Mouse (Mus musculus) forebrain, embryonic 15.5 days (tissue): ENCODE measurements around the gene Mogat2. TPM values are rescaled to one million over a fixed set of nuclear protein-coding genes. Genes with fewer than 3 reads are reported as not detected.

ENCODE experiments used
- ATAC-seq: fragments of 200-750 bp; cut with Nextera tagmentation; replicated peaks from 2 replicates; pipeline ENCODE4 v1.8.0; 2017; ENCODE audit warnings: mild to moderate bottlenecking, moderate TSS enrichment, moderate library complexity
- H3K27ac ChIP-seq: fragments of 300-500 bp; sonication (generic); replicated peaks from 2 replicates; pipeline ENCODE4 v1.5.1; 2015; ENCODE audit warnings: mild to moderate bottlenecking, inconsistent platforms
- H3K27me3 ChIP-seq: fragments of 300-500 bp; sonication (generic); 2 replicates; pipeline ENCODE4 v1.6.1; 2015; ENCODE audit warnings: inconsistent platforms
- H3K36me3 ChIP-seq: fragments of 300-500 bp; sonication (generic); 2 replicates; pipeline ENCODE4 v1.6.1; 2015; ENCODE audit warnings: mild to moderate bottlenecking, inconsistent platforms
- H3K4me1 ChIP-seq: fragments of 300-500 bp; sonication (generic); 2 replicates; pipeline ENCODE4 v1.6.1; 2015; ENCODE audit warnings: inconsistent platforms
- H3K4me2 ChIP-seq: fragments of 300-500 bp; sonication (generic); replicated peaks from 2 replicates; pipeline ENCODE4 v1.6.1; 2015; ENCODE audit warnings: mild to moderate bottlenecking, inconsistent platforms
- H3K4me3 ChIP-seq: fragments of 300-500 bp; sonication (generic); 2 replicates; pipeline ENCODE4 v1.5.1; 2015; ENCODE audit warnings: mild to moderate bottlenecking, inconsistent platforms
- H3K9ac ChIP-seq: fragments of 300-500 bp; sonication (generic); replicated peaks from 2 replicates; pipeline ENCODE4 v1.6.1; 2015; ENCODE audit warnings: mild to moderate bottlenecking, inconsistent platforms
- H3K9me3 ChIP-seq: fragments of 300-500 bp; sonication (generic); 2 replicates; pipeline ENCODE4 v1.6.1; 2016; ENCODE audit warnings: inconsistent platforms
- WGBS: fragments of 180-500 bp; shearing (Covaris S2); methylation state at CpG from one replicate; pipeline ENCODE4 v1.1.7; 2015; ENCODE audit warnings: mixed read lengths; 5-methylcytosine and 5-hydroxymethylcytosine counted together
- polyA plus RNA-seq: library from polyadenylated mRNA; unstranded; fragments of >200 nt; fragmentation: Nextera tagmentation; extraction: Ambion mirVana; gene quantifications from 2 replicates; pipeline ENCODE4 v1.2.1, GENCODE M21; 2015

Gene Mogat2
- polyA plus RNA-seq, 1 experiment from 2014 or later = 1.2 TPM

- Histone ChIP-seq H3K36me3 (no peaks in the 10 kb centered on the region), H3K4me1 (no peaks in the 10 kb centered on the region), H3K4me2 (no peak overlapping the region), H3K27ac (no peak overlapping the region), H3K27me3 (0 out of 2 replicates have a peak, but pooled peaks cover 5% of the 10 kb centered on the region), H3K4me3 (no peak overlapping the region), H3K9me3 (no peaks in the 10 kb centered on the region), H3K9ac (no peak overlapping the region)
- ATAC-seq = no peak
- 77% methylated on average over 5 of the region's 5 CpGs for WGBS
Observed at GRCm38 (mm10) chr7:99187451-99187850, 51.0 kb downstream of the Mogat2 start.

- ATAC-seq = no peak
- Histone ChIP-seq H3K4me3 (no peak overlapping the region), H3K9ac (no peak overlapping the region), H3K36me3 (no peaks in the 10 kb centered on the region), H3K4me1 (peaks cover 5% of the 10 kb centered on the region), H3K4me2 (no peak overlapping the region), H3K9me3 (no peaks in the 10 kb centered on the region), H3K27me3 (0 out of 2 replicates have a peak, but pooled peaks cover 5% of the 10 kb centered on the region), H3K27ac (no peak overlapping the region)
- 83% methylated on average over 3 of the region's 3 CpGs for WGBS
Observed at GRCm38 (mm10) chr7:99185405-99185804, 53.0 kb downstream of the Mogat2 start.

GRCm38 (mm10) chr7:99183751-99184150, 54.7 kb downstream of the Mogat2 start:
- peaks cover 5% of the 10 kb centered on the region for H3K4me1 ChIP-seq
- no peaks in the 10 kb centered on the region for H3K36me3 ChIP-seq
- H3K4me3 ChIP-seq = no peak overlapping the region
- WGBS = 74% methylated on average over 6 of the region's 6 CpGs
- H3K27ac ChIP-seq = no peak overlapping the region
- no peaks in the 10 kb centered on the region for H3K9me3 ChIP-seq
- H3K4me2 ChIP-seq = no peak overlapping the region; the same call in 1 of the 2 replicates
- no peak for ATAC-seq
- no peak overlapping the region for H3K9ac ChIP-seq
- H3K27me3 ChIP-seq = 0 out of 2 replicates have a peak, but pooled peaks cover 5% of the 10 kb centered on the region

GRCm38 (mm10) chr7:99182432-99183172, 55.8 kb downstream of the Mogat2 start, which contains the start of gene Dgat2:
Gene Dgat2, minus strand, starts transcription at chr7:99182719.
- Histone ChIP-seq H3K36me3 (no peaks in the 10 kb centered on the region), H3K4me3 (peak within 1 kb of the TSS; percentile 57), H3K27me3 (0 out of 2 replicates have a peak, but pooled peaks cover 5% of the 10 kb centered on the region), H3K4me1 (peaks cover 5% of the 10 kb centered on the region), H3K9me3 (no peaks in the 10 kb centered on the region), H3K27ac (peak within 1 kb of the TSS; percentile 75), H3K4me2 (peak within 1 kb of the TSS; percentile 88), H3K9ac (peak within 1 kb of the TSS; percentile 69)
- WGBS = under 1% methylated on average over 63 of the region's 63 CpGs
- ATAC-seq = peak; percentile 95

GRCm38 (mm10) chr7:99181619-99182431, 56.6 kb downstream of the Mogat2 start:
- Histone ChIP-seq H3K4me2 (peak overlapping the region; percentile 88), H3K4me1 (peaks cover 5% of the 10 kb centered on the region), H3K27me3 (0 out of 2 replicates have a peak, but pooled peaks cover 5% of the 10 kb centered on the region), H3K36me3 (no peaks in the 10 kb centered on the region), H3K4me3 (peak overlapping the region; percentile 57), H3K27ac (no peak overlapping the region), H3K9ac (peak overlapping the region; percentile 69), H3K9me3 (no peaks in the 10 kb centered on the region)
- WGBS = 23% methylated on average over 14 of the region's 14 CpGs
- no peak for ATAC-seq

GRCm38 (mm10) chr7:99180162-99180561, 58.3 kb downstream of the Mogat2 start:
- 96% methylated on average over 1 of the region's 1 CpGs for WGBS
- H3K4me1 ChIP-seq = peaks cover 5% of the 10 kb centered on the region
- H3K9ac ChIP-seq = no peak overlapping the region
- H3K36me3 ChIP-seq = no peaks in the 10 kb centered on the region
- ATAC-seq = no peak
- H3K27ac ChIP-seq = no peak overlapping the region
- H3K4me2 ChIP-seq = no peak overlapping the region
- no peak overlapping the region for H3K4me3 ChIP-seq
- no peaks in the 10 kb centered on the region for H3K9me3 ChIP-seq
- H3K27me3 ChIP-seq = 0 out of 2 replicates have a peak, but pooled peaks cover 5% of the 10 kb centered on the region

GRCm38 (mm10) chr7:99179271-99179670, 59.1 kb downstream of the Mogat2 start:
- H3K36me3 ChIP-seq = no peaks in the 10 kb centered on the region
- ATAC-seq = no peak

GRCm38 (mm10) chr7:99177386-99177785, 61.0 kb downstream of the Mogat2 start:
- Histone ChIP-seq H3K4me1 (peaks cover 5% of the 10 kb centered on the region), H3K9ac (no peak overlapping the region), H3K27ac (no peak overlapping the region), H3K4me2 (no peak overlapping the region), H3K4me3 (no peak overlapping the region), H3K36me3 (no peaks in the 10 kb centered on the region), H3K9me3 (no peaks in the 10 kb centered on the region), H3K27me3 (no peaks in the 10 kb centered on the region)
- ATAC-seq = no peak
- WGBS = 78% methylated on average over 5 of the region's 5 CpGs

More at GRCm38 (mm10) chr7:99179271-99179670, 59.1 kb downstream of the Mogat2 start:
- peaks cover 5% of the 10 kb centered on the region for H3K4me1 ChIP-seq
- no peak overlapping the region for H3K4me3 ChIP-seq
- H3K27me3 ChIP-seq = 0 out of 2 replicates have a peak, but pooled peaks cover 5% of the 10 kb centered on the region
- no peaks in the 10 kb centered on the region for H3K9me3 ChIP-seq
- WGBS = 93% methylated on average over 9 of the region's 9 CpGs
- no peak overlapping the region for H3K27ac ChIP-seq
- H3K9ac ChIP-seq = no peak overlapping the region
- no peak overlapping the region for H3K4me2 ChIP-seq

GRCm38 (mm10) chr7:99175666-99176065, 62.8 kb downstream of the Mogat2 start:
- H3K4me1 ChIP-seq = no peaks in the 10 kb centered on the region
- H3K27me3 ChIP-seq = no peaks in the 10 kb centered on the region
- no peak overlapping the region for H3K4me2 ChIP-seq
- WGBS = 95% methylated on average over 9 of the region's 9 CpGs
- H3K4me3 ChIP-seq = no peak overlapping the region
- no peak overlapping the region for H3K9ac ChIP-seq
- ATAC-seq = no peak
- no peaks in the 10 kb centered on the region for H3K9me3 ChIP-seq
- H3K27ac ChIP-seq = no peak overlapping the region
- H3K36me3 ChIP-seq = no peaks in the 10 kb centered on the region

- Histone ChIP-seq H3K9ac (no peak overlapping the region), H3K4me3 (no peak overlapping the region), H3K27me3 (no peaks in the 10 kb centered on the region), H3K36me3 (no peaks in the 10 kb centered on the region), H3K4me2 (no peak overlapping the region), H3K27ac (no peak overlapping the region), H3K9me3 (no peaks in the 10 kb centered on the region), H3K4me1 (no peaks in the 10 kb centered on the region)
- no peak for ATAC-seq
- 88% methylated on average over 11 of the region's 11 CpGs for WGBS
Observed at GRCm38 (mm10) chr7:99175118-99175517, 63.3 kb downstream of the Mogat2 start.

GRCm38 (mm10) chr7:99174006-99174405, 64.4 kb downstream of the Mogat2 start:
- no peak overlapping the region for H3K27ac ChIP-seq
- no peak overlapping the region for H3K9ac ChIP-seq
- no peaks in the 10 kb centered on the region for H3K36me3 ChIP-seq
- WGBS = 86% methylated on average over 4 of the region's 4 CpGs
- H3K4me2 ChIP-seq = no peak overlapping the region
- ATAC-seq = no peak
- H3K9me3 ChIP-seq = no peaks in the 10 kb centered on the region
- H3K4me1 ChIP-seq = no peaks in the 10 kb centered on the region
- H3K27me3 ChIP-seq = no peaks in the 10 kb centered on the region
- no peak overlapping the region for H3K4me3 ChIP-seq

- no peak for ATAC-seq
- Histone ChIP-seq H3K9ac (no peak overlapping the region), H3K4me2 (no peak overlapping the region), H3K9me3 (no peaks in the 10 kb centered on the region), H3K36me3 (no peaks in the 10 kb centered on the region), H3K27ac (no peak overlapping the region), H3K4me1 (no peaks in the 10 kb centered on the region), H3K4me3 (no peak overlapping the region), H3K27me3 (no peaks in the 10 kb centered on the region)
- WGBS = 78% methylated on average over 6 of the region's 6 CpGs
Observed at GRCm38 (mm10) chr7:99172898-99173297, 65.5 kb downstream of the Mogat2 start.
